Mouse (Mus musculus): Measurements from ENCODE around the gene Abi3bp.

Gene Abi3bp

GRCm38 (mm10) chr16:56686747-56687146 is 209.1 kb downstream of the Abi3bp start:
- no peak for DNase-seq (ENCODE audit: low spot score in 2 of 2)

GRCm38 (mm10) chr16:56690715-56691114 is 213.0 kb downstream of the Abi3bp start:
- DNase-seq (ENCODE audit: low spot score in 2 of 2): no peak

- DNase-seq (ENCODE audit: low spot score in 2 of 2): no peak
These were observed 218.8 kb downstream of the Abi3bp start for GRCm38 (mm10) chr16:56696448-56696847.

- DNase-seq (ENCODE audit: low spot score in 2 of 2): no peak
These were observed 223.2 kb downstream of the Abi3bp start for GRCm38 (mm10) chr16:56700898-56701297.

- DNase-seq (ENCODE audit: low spot score in 2 of 2): no peak
These were observed 228.1 kb downstream of the Abi3bp start for GRCm38 (mm10) chr16:56705731-56706130.

- no peak for DNase-seq (ENCODE audit: low spot score in 2 of 2)
These were observed 232.4 kb downstream of the Abi3bp start for GRCm38 (mm10) chr16:56710071-56710470.

GRCm38 (mm10) chr16:56715608-56716007 is 237.9 kb downstream of the Abi3bp start:
- DNase-seq (ENCODE audit: low spot score in 2 of 2): no peak

GRCm38 (mm10) chr16:56716557-56717179 is 239.0 kb downstream of the Abi3bp start:
- DNase-seq (ENCODE audit: low spot score in 2 of 2): peak in 1 of 2 experiments; percentile 43

- DNase-seq (ENCODE audit: low spot score in 2 of 2): peak; percentile 100
These were observed 239.8 kb downstream of the Abi3bp start, which contains the start of gene Tfg for GRCm38 (mm10) chr16:56717224-56718200. Gene Tfg (minus strand): TSS chr16:56717450.

GRCm38 (mm10) chr16:56719031-56719430 is 241.4 kb downstream of the Abi3bp start:
- DNase-seq (ENCODE audit: low spot score in 2 of 2): no peak

- DNase-seq (ENCODE audit: low spot score in 2 of 2): no peak
These were observed 244.7 kb downstream of the Abi3bp start for GRCm38 (mm10) chr16:56722357-56722756.

GRCm38 (mm10) chr16:56724927-56725326 is 247.2 kb downstream of the Abi3bp start:
- no peak for DNase-seq (ENCODE audit: low spot score in 2 of 2)

- DNase-seq (ENCODE audit: low spot score in 2 of 2): no peak
These were observed 251.4 kb downstream of the Abi3bp start for GRCm38 (mm10) chr16:56729060-56729459.

All from right cerebral cortex, postnatal 10 days (tissue).